Mouse (Mus musculus) kidney, embryonic 15.5 days (tissue): ENCODE data around the gene Slc16a13. TPM values are rescaled to one million over a fixed set of nuclear protein-coding genes. Genes with fewer than 3 reads are reported as not detected.

Source experiments
- ATAC-seq: fragments of 200-750 bp; cut with Nextera tagmentation; replicated peaks from 2 replicates; pipeline ENCODE4 v1.8.0; 2017; ENCODE audit warnings: moderate TSS enrichment; ENCODE audit not compliant: low FRiP score
- H3K27ac ChIP-seq: fragments of 300-500 bp; sonication (generic); 2 replicates; pipeline ENCODE4 v1.5.1; 2015; ENCODE audit warnings: mild to moderate bottlenecking, inconsistent platforms
- H3K27me3 ChIP-seq: fragments of 300-500 bp; sonication (generic); 2 replicates; pipeline ENCODE4 v1.6.1; 2015; ENCODE audit warnings: inconsistent platforms
- H3K36me3 ChIP-seq: fragments of 300-500 bp; sonication (generic); 2 replicates; pipeline ENCODE4 v1.6.1; 2015; ENCODE audit warnings: inconsistent platforms
- H3K4me1 ChIP-seq: fragments of 300-500 bp; sonication (generic); 2 replicates; pipeline ENCODE4 v1.6.1; 2015; ENCODE audit warnings: inconsistent platforms
- H3K4me2 ChIP-seq: fragments of 300-500 bp; sonication (generic); 2 replicates; pipeline ENCODE4 v1.6.1; 2015; ENCODE audit warnings: moderate library complexity, mild to moderate bottlenecking, inconsistent platforms
- H3K4me3 ChIP-seq: fragments of 300-500 bp; sonication (generic); replicated peaks from 2 replicates; pipeline ENCODE4 v1.5.1; 2015; ENCODE audit warnings: mild to moderate bottlenecking, inconsistent platforms
- H3K9ac ChIP-seq: fragments of 300-500 bp; sonication (generic); 2 replicates; pipeline ENCODE4 v1.6.1; 2015; ENCODE audit warnings: mild to moderate bottlenecking, inconsistent platforms
- H3K9me3 ChIP-seq: fragments of 300-500 bp; sonication (generic); replicated peaks from 2 replicates; pipeline ENCODE4 v1.6.1; 2016; ENCODE audit warnings: inconsistent platforms
- WGBS: fragments of 180-500 bp; shearing (Covaris S2); methylation state at CpG from one replicate; pipeline ENCODE4 v1.1.7; 2015; ENCODE audit warnings: mixed read lengths; 5-methylcytosine and 5-hydroxymethylcytosine counted together
- polyA plus RNA-seq: library from polyadenylated mRNA; unstranded; fragments of >200 nt; fragmentation: Nextera tagmentation; extraction: Ambion mirVana; gene quantifications from 2 replicates; pipeline ENCODE4 v1.2.1, GENCODE M21; 2015

The Slc16a13 gene
- polyA plus RNA-seq, 1 experiment from 2014 or later = 13.3 TPM

GRCm38 (mm10) chr11:70218741-70219470, 2.0 kb downstream of the Slc16a13 start:
- Histone ChIP-seq H3K9me3 (no peaks in the 10 kb centered on the region), H3K27ac (peak overlapping the region; percentile 24; the same call in 1 of the 2 replicates), H3K36me3 (peaks cover 6% of the 10 kb centered on the region; the same call in 1 of the 2 replicates), H3K9ac (no peak overlapping the region), H3K4me1 (peaks cover 62% of the 10 kb centered on the region), H3K4me3 (0 out of 2 replicates have a peak overlapping the region, but pooled peaks have one; percentile 0), H3K27me3 (peaks cover 65% of the 10 kb centered on the region), H3K4me2 (peak overlapping the region; percentile 93; the same call in 1 of the 2 replicates)
- ATAC-seq = no peak
- WGBS = 90% methylated on average over 15 of the region's 15 CpGs

- WGBS = 78% methylated on average over 4 of the region's 4 CpGs
- Histone ChIP-seq H3K4me3 (no peak overlapping the region), H3K27ac (peak overlapping the region; percentile 24; the same call in 1 of the 2 replicates), H3K9me3 (no peaks in the 10 kb centered on the region), H3K4me1 (peaks cover 70% of the 10 kb centered on the region), H3K4me2 (no peak overlapping the region), H3K27me3 (peaks cover 67% of the 10 kb centered on the region), H3K36me3 (peaks cover 6% of the 10 kb centered on the region; the same call in 1 of the 2 replicates), H3K9ac (no peak overlapping the region)
- no peak for ATAC-seq
Observed at GRCm38 (mm10) chr11:70218039-70218438, 2.8 kb downstream of the Slc16a13 start.

GRCm38 (mm10) chr11:70216103-70216502, 4.8 kb downstream of the Slc16a13 start:
- WGBS = 60% methylated on average over 3 of the region's 3 CpGs
- Histone ChIP-seq H3K27ac (no peak overlapping the region), H3K4me1 (peaks cover 61% of the 10 kb centered on the region), H3K27me3 (peaks cover 74% of the 10 kb centered on the region), H3K4me3 (no peak overlapping the region), H3K9me3 (no peaks in the 10 kb centered on the region), H3K36me3 (peaks cover 6% of the 10 kb centered on the region; the same call in 1 of the 2 replicates), H3K9ac (no peak overlapping the region), H3K4me2 (no peak overlapping the region)
- no peak for ATAC-seq

- peaks cover 53% of the 10 kb centered on the region for H3K4me1 ChIP-seq
- peaks cover 6% of the 10 kb centered on the region; the same call in 1 of the 2 replicates for H3K36me3 ChIP-seq
- H3K9me3 ChIP-seq = no peaks in the 10 kb centered on the region
- H3K4me3 ChIP-seq = peak overlapping the region; percentile 38; the same call in 1 of the 2 replicates
- no peak for ATAC-seq
- H3K4me2 ChIP-seq = peak overlapping the region; percentile 74
- peaks cover 79% of the 10 kb centered on the region for H3K27me3 ChIP-seq
- 13% methylated on average over 22 of the region's 22 CpGs for WGBS
- no peak overlapping the region for H3K9ac ChIP-seq
- H3K27ac ChIP-seq = no peak overlapping the region
Observed at GRCm38 (mm10) chr11:70215301-70215700, 5.6 kb downstream of the Slc16a13 start.

GRCm38 (mm10) chr11:70214856-70215209, 6.0 kb downstream of the Slc16a13 start:
- Histone ChIP-seq H3K9ac (0 out of 2 replicates have a peak overlapping the region, but pooled peaks have one; percentile 43), H3K9me3 (no peaks in the 10 kb centered on the region), H3K4me2 (peak overlapping the region; percentile 74), H3K4me3 (peak overlapping the region; percentile 38), H3K4me1 (peaks cover 49% of the 10 kb centered on the region), H3K27me3 (peaks cover 77% of the 10 kb centered on the region), H3K36me3 (peaks cover 6% of the 10 kb centered on the region; the same call in 1 of the 2 replicates), H3K27ac (no peak overlapping the region)
- ATAC-seq = peak; percentile 34
- 10% methylated on average over 18 of the region's 18 CpGs for WGBS

GRCm38 (mm10) chr11:70214191-70214855, 6.5 kb downstream of the Slc16a13 start:
- H3K4me3 ChIP-seq = peak overlapping the region; percentile 38
- peaks cover 76% of the 10 kb centered on the region for H3K27me3 ChIP-seq
- peak overlapping the region; percentile 74 for H3K4me2 ChIP-seq
- peak overlapping the region; percentile 43 for H3K9ac ChIP-seq
- peaks cover 6% of the 10 kb centered on the region; the same call in 1 of the 2 replicates for H3K36me3 ChIP-seq
- ATAC-seq = peak; percentile 54; the same call in 1 of the 2 replicates
- H3K9me3 ChIP-seq = no peaks in the 10 kb centered on the region
- WGBS = under 1% methylated on average over 46 of the region's 46 CpGs
- no peak overlapping the region for H3K27ac ChIP-seq
- H3K4me1 ChIP-seq = peaks cover 43% of the 10 kb centered on the region

GRCm38 (mm10) chr11:70213736-70214135, 7.1 kb downstream of the Slc16a13 start:
- peak overlapping the region; percentile 38 for H3K4me3 ChIP-seq
- peak; percentile 9; the same call in 1 of the 2 replicates for ATAC-seq
- no peak overlapping the region for H3K27ac ChIP-seq
- H3K4me2 ChIP-seq = peak overlapping the region; percentile 74
- no peaks in the 10 kb centered on the region for H3K9me3 ChIP-seq
- peak overlapping the region; percentile 43 for H3K9ac ChIP-seq
- peaks cover 38% of the 10 kb centered on the region for H3K4me1 ChIP-seq
- 5% methylated on average over 26 of the region's 26 CpGs for WGBS
- H3K27me3 ChIP-seq = peaks cover 72% of the 10 kb centered on the region
- peaks cover 6% of the 10 kb centered on the region; the same call in 1 of the 2 replicates for H3K36me3 ChIP-seq

GRCm38 (mm10) chr11:70212896-70213295, 8.0 kb downstream of the Slc16a13 start:
- Histone ChIP-seq H3K4me3 (no peak overlapping the region), H3K4me1 (peaks cover 34% of the 10 kb centered on the region), H3K36me3 (peaks cover 6% of the 10 kb centered on the region; the same call in 1 of the 2 replicates), H3K27ac (0 out of 2 replicates have a peak overlapping the region, but pooled peaks have one; percentile 32), H3K4me2 (peak overlapping the region; percentile 14; the same call in 1 of the 2 replicates), H3K9me3 (no peaks in the 10 kb centered on the region), H3K27me3 (peaks cover 70% of the 10 kb centered on the region), H3K9ac (no peak overlapping the region)
- 10% methylated on average over 9 of the region's 9 CpGs for WGBS
- no peak for ATAC-seq

GRCm38 (mm10) chr11:70212423-70212822, 8.4 kb downstream of the Slc16a13 start, which contains the start of gene Slc16a11:
TSS of gene Slc16a11 (plus strand) at chr11:70212752.
- 0 out of 2 replicates have a peak within 1 kb of the TSS, but pooled peaks have one; percentile 32 for H3K27ac ChIP-seq
- 65% methylated on average over 6 of the region's 6 CpGs for WGBS
- no peak for ATAC-seq
- peaks cover 66% of the 10 kb centered on the region for H3K27me3 ChIP-seq
- peaks cover 33% of the 10 kb centered on the region for H3K4me1 ChIP-seq
- H3K9ac ChIP-seq = peak within 1 kb of the TSS; percentile 43; the same call in 1 of the 2 replicates
- peak within 1 kb of the TSS; percentile 38 for H3K4me3 ChIP-seq
- no peaks in the 10 kb centered on the region for H3K9me3 ChIP-seq
- H3K36me3 ChIP-seq = peaks cover 3% of the 10 kb centered on the region; the same call in 1 of the 2 replicates
- H3K4me2 ChIP-seq = peak within 1 kb of the TSS; percentile 74

- no peak for ATAC-seq
- no peaks in the 10 kb centered on the region for H3K9me3 ChIP-seq
- no peak overlapping the region for H3K4me2 ChIP-seq
- H3K27ac ChIP-seq = no peak overlapping the region
- no peak overlapping the region for H3K4me3 ChIP-seq
- no peaks in the 10 kb centered on the region for H3K36me3 ChIP-seq
- no peak overlapping the region for H3K9ac ChIP-seq
- H3K27me3 ChIP-seq = peaks cover 62% of the 10 kb centered on the region
- peaks cover 32% of the 10 kb centered on the region for H3K4me1 ChIP-seq
- WGBS = 74% methylated on average over 6 of the region's 6 CpGs
Observed at GRCm38 (mm10) chr11:70211972-70212371, 8.9 kb downstream of the Slc16a13 start.

GRCm38 (mm10) chr11:70210681-70211080, 10.2 kb downstream of the Slc16a13 start:
- peaks cover 58% of the 10 kb centered on the region for H3K27me3 ChIP-seq
- H3K4me2 ChIP-seq = no peak overlapping the region
- no peak overlapping the region for H3K27ac ChIP-seq
- no peaks in the 10 kb centered on the region for H3K36me3 ChIP-seq
- 91% methylated on average over 2 of the region's 2 CpGs for WGBS
- H3K4me3 ChIP-seq = no peak overlapping the region
- no peak for ATAC-seq
- no peak overlapping the region for H3K9ac ChIP-seq
- no peaks in the 10 kb centered on the region for H3K9me3 ChIP-seq
- H3K4me1 ChIP-seq = peaks cover 31% of the 10 kb centered on the region
